In the genomic region with DNA sequence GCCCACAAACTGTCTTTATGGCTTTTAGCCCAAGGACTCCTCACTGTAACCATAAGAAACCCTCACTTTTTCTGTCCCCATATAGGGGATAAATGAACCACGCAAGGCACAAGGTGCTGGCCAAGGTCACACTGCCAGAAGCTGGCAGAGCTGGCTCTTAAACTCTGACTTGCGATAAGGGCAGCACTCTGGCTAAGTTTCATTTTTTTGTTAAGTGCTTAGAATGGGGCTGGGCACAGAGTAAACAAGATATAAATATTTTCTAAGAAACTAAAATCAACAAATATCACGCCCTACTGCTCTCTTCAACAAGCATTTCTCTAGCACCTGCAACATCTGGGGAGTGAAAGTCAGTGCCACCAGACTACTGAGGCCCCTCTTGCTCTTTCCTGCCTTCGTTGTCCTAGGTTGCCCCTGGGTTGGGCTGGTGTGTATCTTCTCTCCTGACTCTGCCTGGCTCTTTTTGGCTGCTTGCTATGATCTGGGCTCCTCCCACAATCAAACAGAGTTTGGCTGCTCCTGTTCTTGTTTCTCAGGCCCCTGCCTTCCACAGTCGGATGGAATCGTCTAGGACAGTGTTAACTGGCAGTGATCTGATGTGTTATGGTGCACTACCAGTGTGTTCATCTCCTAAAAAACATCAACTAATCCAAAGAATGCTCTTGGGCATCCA, we compare ENCODE assay signal across 15 mouse cellular contexts.
DNase-seq lines count a peak whose midpoint lies in the region; TF ChIP-seq lines count a peak whose summit lies in the region.
"Had no signal": no experiment of that assay in that cellular context is flagged by ENCODE, and none has a peak within 500 bp of the region (broad histone marks: within the 10 kb centered on the region; RNA-seq: fewer than 3 reads in every experiment).

No protein-coding gene starts in this region.

- no peaks in the 10 kb centered on the region for H3K4me1 ChIP-seq in liver, adult 2 months (ENCODE audit: control insufficient read depth, insufficient read depth, low read length)
- H3K4me1 ChIP-seq: limb, embryonic 12.5 days had no signal

- 56% methylated on average over 6 of the region's 6 CpGs for WGBS in liver, adult 2 months

- intact Hi-C loops in heart, postnatal 14 days (cut with DNase I) = no loop called here

- no peak overlapping the region for H3K9ac ChIP-seq in liver, adult 2 months (ENCODE audit: low read depth, low read length)
- H3K9ac ChIP-seq: forebrain, postnatal 0 days; limb, embryonic 12.5 days had no signal

- H3K27ac ChIP-seq in liver, adult 2 months (replicated peaks; ENCODE audit: insufficient read depth, low read depth, low read length) = no peak overlapping the region
- H3K27ac ChIP-seq: gastrocnemius, adult 2 months; hindbrain, postnatal 0 days; limb, embryonic 12.5 days had no signal

- no peaks in the 10 kb centered on the region for H3K79me2 ChIP-seq in liver, adult 2 months (ENCODE audit: control insufficient read depth, insufficient read depth, low read length)

- TF ChIP-seq POLR2A in liver, adult 2 months (IDR thresholded peaks at IDR 0.05; ENCODE audit: extremely low read depth, insufficient read depth, low read length) = no peak

- H3K36me3 ChIP-seq in liver, adult 2 months (ENCODE audit: control insufficient read depth, insufficient read depth, low read length) = no peaks in the 10 kb centered on the region
- H3K36me3 ChIP-seq: limb, embryonic 12.5 days had no signal

- no peak for TF ChIP-seq CTCF in liver, adult 2 months (IDR thresholded peaks at IDR 0.05; ENCODE audit: low read depth, low read length)

- H3K27me3 ChIP-seq in liver, adult 2 months (ENCODE audit: control insufficient read depth, insufficient read depth, low read length) = no peaks in the 10 kb centered on the region
- H3K27me3 ChIP-seq: limb, embryonic 12.5 days had no signal

- peak; percentile 25 for DNase-seq in liver, adult 2 months (ENCODE audit: extremely low read depth, low read depth, low spot score)
- DNase-seq in liver = no peak
- peak; percentile 30 to 45 for DNase-seq in adrenal gland, postnatal 36 days
- peak; percentile 7 to 31 for DNase-seq in heart, postnatal 14 days
- peak; percentile 7 to 23 for DNase-seq in lung, postnatal 4 days
- DNase-seq in right cerebral cortex, postnatal 10 days (ENCODE audit: low spot score in 2 of 2) = no peak
- no peak for DNase-seq in embryo, embryonic 10 days (ENCODE audit: low spot score)
- DNase-seq: cerebellum, adult 11 months; cerebellum, postnatal 36 days; forebrain, postnatal 0 days; gastrocnemius, adult 2 months; kidney, adult 2 months; kidney, postnatal 25 days had no signal

- no peak overlapping the region for H3K4me3 ChIP-seq in liver, adult 2 months (ENCODE audit: insufficient read depth, low read depth, low read length)
- H3K4me3 ChIP-seq: gastrocnemius, adult 2 months; limb, embryonic 12.5 days had no signal

Comparison
In these comparisons a context has a peak if more than half of its experiments do, and no peak if none do; other contexts are left out.
1. DNase-seq: peak in liver, adult 2 months (single experiment), adrenal gland, postnatal 36 days (2 of 2), heart, postnatal 14 days (2 of 2) and lung, postnatal 4 days (2 of 2); none in liver (single experiment), right cerebral cortex, postnatal 10 days (0 of 2) and embryo, embryonic 10 days (single experiment).